Mouse (Mus musculus): ENCODE measurements around the gene Iqub.

The Iqub gene

DNA sequence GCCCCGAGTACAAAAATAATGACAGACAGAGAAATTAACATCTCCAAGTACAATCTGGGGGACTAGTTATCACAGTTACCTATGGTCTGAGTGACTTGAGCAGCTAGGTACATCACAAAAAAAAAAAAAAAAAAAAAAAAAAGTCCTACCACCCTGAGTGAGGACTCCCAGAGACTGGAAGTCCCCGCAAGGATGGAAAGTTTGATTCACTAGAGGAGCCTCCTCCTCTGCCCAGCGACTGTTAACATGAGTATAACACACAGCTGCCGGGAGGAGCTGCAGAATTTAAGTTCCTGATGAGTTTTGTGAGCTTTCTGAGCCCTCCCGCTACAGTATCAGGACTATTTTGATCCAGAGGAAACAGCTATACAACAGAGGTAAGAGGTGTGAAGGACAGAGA lies 28.3 kb downstream of the Iqub start:
- in situ Hi-C loops (cut with MseI, MboI): no loop called here

DNA sequence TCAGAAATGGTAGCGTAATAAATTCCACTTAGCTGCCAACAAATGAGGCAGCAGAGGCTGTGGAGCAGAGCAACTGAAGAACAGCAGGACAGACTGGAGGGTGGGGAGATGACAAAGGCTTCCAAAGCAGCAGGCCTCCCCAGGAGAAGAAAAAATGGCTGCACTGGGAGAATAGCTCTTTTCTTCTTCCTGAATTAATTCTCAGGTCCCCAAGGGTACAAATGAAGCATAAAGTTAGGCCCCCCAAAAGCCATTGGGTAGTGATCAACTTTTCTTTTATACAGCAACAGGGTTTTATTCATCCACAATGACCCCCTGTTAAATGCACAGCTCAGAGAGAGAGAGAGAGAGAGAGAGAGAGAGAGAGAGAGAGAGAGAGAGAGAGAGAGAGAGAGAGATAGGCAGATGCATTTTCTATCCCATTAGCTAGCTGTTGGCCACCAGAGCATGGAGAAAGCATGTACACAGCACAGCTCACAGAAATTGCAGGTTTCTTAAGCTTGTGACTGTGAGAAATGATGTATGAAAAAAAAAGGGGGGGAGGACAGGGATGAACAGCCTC lies 44.2 kb downstream of the Iqub start:
- in situ Hi-C loops (cut with MseI, MboI): no loop called here

DNA sequence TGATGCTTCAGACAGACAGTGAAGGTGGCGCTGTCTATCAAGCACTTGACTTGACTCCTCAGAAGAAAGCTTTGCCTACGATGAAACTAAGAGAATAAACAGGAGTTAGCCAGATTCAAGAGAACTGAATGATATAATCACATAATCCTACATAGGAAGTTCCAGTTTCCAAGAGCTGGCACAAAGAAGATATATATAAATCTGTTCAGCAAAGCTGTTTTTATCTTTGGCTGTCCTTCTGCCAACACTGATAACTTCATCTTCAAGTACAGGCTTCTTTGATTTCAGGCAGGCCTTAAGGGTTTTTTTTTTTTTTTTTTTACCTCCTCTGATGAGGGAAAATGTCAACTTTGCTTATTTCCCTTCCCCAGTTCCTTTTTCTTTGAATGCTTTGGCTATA lies 44.7 kb downstream of the Iqub start:
- in situ Hi-C loops (cut with MseI, MboI): no loop called here

DNA sequence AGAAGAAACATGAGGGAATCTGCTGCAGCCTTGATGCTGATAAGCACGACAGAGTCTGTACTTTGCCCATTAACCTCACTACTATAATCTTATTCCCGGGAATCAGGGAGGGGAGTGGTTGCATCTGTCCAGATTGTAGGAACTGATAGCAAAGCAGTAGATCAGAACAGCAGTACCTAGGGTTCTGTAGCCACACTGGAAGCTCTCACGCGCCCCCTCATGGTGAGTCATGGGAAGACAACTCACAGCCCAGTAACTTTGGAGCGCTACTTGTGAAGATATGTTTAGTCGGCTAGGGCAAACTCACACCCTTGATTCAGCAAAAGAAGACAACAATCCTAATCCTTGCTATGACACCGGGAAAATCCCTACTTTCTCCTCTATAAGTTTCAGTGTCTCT lies 58.8 kb downstream of the Iqub start:
- in situ Hi-C loops (cut with MseI, MboI): no loop called here

GRCm38 (mm10) chr6:24451026-24451821 lies 63.6 kb downstream of the Iqub start:
- in situ Hi-C loops (cut with MseI, MboI): no loop called here

DNA sequence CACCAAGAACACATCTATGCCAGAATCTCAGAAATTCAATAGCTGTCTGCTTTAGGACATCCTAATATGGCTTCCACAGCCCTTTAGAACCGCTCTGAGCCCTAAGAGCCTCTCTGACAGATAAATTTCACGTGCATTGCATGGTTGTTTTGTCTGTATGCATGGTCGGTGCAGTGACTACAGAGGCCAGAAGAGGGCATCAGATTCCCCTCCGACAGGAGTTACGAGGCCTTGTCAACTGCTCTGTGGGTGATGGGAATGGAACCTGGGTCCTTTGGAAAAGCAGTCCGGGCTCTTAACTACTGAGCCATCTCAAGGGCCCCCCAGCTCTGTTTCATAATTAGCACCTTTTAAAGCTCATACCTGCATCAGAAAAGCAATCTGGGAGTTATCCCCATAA lies 64.6 kb downstream of the Iqub start:
- in situ Hi-C loops (cut with MseI, MboI): no loop called here

GRCm38 (mm10) chr6:24416056-24416455 lies 98.8 kb downstream of the Iqub start:
- in situ Hi-C loops (cut with MseI, MboI): no loop called here

DNA sequence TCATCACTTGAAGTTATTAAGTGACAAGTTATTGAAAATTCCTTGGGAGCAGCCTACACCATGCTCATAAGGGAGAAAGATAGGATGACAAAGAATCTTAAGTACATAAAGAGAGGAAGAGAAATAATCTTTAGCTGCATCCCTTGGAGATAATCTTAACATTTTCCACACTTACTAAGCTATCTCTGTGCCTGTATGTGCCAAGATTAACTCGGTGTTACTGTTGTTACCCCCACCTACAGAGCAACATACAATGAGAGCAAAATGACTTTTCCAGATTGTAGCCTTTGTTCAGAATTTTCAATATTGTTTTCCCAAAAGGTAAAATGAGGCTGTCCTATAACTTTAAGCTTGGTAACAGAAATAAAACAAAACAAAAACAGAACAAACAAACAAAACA lies 99.4 kb downstream of the Iqub start:
- in situ Hi-C loops (cut with MseI, MboI): no loop called here

DNA sequence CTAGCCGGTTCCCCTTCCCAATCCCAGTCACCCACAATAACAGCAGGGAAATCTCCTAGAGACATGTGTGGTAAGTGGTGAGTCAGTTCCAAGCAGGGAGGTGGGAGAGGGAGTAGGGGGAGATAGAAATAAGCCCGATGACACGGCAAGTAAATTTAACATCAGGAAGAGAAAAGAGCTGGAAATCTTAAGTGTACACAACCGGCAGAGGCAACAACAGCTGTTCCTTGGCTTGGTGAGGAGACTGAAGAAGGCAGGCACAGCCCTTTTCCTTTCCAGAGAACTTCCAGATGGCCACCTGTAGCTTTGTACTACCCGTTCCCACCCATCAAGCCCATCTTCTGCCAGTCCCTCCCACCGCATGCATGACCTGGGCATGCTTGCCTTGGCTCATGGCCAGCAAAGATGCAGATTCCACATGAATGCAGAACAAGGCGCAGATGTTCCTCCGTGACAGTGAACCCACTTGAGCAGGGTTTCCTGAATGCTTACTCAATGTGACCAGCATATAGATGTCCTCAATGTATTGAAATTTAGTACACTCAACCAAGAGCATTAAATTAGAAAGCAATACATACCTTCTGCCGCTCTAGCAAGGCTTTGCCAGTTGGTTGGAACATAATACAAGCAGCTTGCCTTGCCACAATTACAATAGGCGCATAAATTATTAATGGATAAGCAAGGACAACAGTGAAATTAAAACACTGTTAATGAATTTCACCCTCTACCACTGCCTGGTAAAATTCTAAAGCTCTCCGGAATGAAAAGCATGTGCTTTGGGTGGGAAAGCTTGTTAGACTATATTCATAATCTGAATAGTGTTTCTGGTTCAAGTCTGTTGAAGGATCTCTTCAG lies 106.1 kb downstream of the Iqub start:
- in situ Hi-C loops (cut with MseI, MboI): no loop called here

GRCm38 (mm10) chr6:24407743-24408142 lies 107.1 kb downstream of the Iqub start:
- in situ Hi-C loops (cut with MseI, MboI): no loop called here

- in situ Hi-C loops (cut with MseI, MboI): no loop called here
Measured at GRCm38 (mm10) chr6:24397237-24397647, 117.6 kb downstream of the Iqub start.

All from mouse trophoblast stem cell (cell line).